Mouse (Mus musculus) liver, embryonic 14.5 days (tissue): ENCODE measurements around the gene Tlr2.

Source experiments
- CTCF ChIP-seq: IDR thresholded peaks from 2 replicates; pipeline ENCODE4 v1.5.1; 2016; ENCODE audit warnings: antibody characterized with exemption, low read depth, control low read depth
- EP300 ChIP-seq: IDR thresholded peaks from 2 replicates; pipeline ENCODE4 v1.6.1; 2016; ENCODE audit warnings: antibody characterized with exemption, low read depth

DNA sequence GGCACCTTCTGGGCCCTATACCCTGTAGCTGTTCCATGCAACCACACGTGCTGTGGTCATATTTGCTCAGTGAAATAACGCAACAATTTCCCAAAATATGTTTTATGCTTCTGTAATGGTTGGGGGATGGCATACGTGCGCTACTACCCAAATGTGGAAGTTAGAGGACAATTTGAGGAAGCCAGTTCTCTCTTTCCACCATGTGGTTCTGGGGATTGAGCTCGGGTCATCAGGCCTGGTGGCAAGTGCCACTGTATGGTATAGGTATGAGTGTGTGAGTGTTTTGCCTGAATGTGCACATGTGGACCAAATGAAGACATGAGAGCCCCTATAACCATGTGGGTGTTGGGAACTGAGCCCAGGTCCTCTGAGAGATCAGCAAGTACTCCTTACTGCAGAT, 2.1 kb downstream of the Tlr2 start:
- TF ChIP-seq CTCF: no peak
- no peak for TF ChIP-seq EP300
